Mouse (Mus musculus) CD4-positive naive resting alpha-beta T cell, adult 57 days (primary cell): ENCODE results near the gene Kcnj8. TPM values are rescaled to one million over a fixed set of nuclear protein-coding genes. Genes with fewer than 3 reads are reported as not detected.

Source experiments
- total RNA-seq: library from RNA; stranded (reverse); gene quantifications from one replicate; pipeline ENCODE4 v1.2.4, GENCODE M21; 2023

The Kcnj8 gene
- total RNA-seq = 0.33 TPM

DNA sequence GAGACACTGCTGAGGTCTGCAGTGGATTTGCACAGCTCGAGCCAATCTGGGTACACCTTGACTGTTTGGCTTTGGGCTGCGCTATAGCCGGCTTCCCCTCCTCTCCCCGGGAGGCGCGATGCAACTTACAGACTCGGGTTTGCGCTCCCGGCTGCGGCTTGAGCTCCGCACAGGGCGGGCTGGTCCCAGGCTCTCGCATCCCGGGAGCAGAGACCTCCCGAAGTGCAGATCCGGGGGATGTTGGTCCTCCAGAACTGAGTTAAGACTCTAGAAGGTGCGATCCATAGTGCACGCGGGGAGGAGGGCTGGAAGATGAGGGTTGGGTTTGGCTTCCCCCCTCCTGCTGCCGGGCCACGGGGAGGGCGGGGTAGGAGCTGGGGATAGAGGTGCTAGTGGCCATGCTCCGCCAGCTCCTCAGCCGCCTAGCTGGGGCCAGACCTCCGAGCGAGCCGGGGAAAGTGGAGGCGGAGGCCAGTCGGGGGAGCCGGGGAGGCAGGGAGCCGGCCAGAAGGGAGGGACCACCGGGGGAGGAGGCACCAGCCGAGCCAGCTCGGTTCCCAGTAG, at the start of gene Kcnj8:
Gene Kcnj8, minus strand, starts transcription at position 560 of the 564 bp plus-strand sequence.

Other genes with a start within 250 kb of the Kcnj8 start
- gene Slco1a5, start 248.6 kb downstream of the Kcnj8 start, total RNA-seq = not detected
- 25.4 TPM for gene Pyroxd1, start 226.0 kb downstream of the Kcnj8 start, total RNA-seq
- gene Recql, start 184.5 kb downstream of the Kcnj8 start, total RNA-seq = 35.5 TPM
- gene Golt1b, start 184.4 kb downstream of the Kcnj8 start, total RNA-seq = 26.7 TPM
- gene Spx, start 158.2 kb downstream of the Kcnj8 start, total RNA-seq = 0.41 TPM
- gene Gys2, start 98.5 kb downstream of the Kcnj8 start, total RNA-seq = not detected
- gene Ldhb, start 63.7 kb downstream of the Kcnj8 start, total RNA-seq = 32.8 TPM
- not detected for gene Abcc9, start 130.7 kb upstream of the Kcnj8 start, total RNA-seq
- gene Cmas, start 185.1 kb upstream of the Kcnj8 start, total RNA-seq = 73.4 TPM
- 0.92 TPM for gene Sult6b2, start 232.9 kb upstream of the Kcnj8 start, total RNA-seq